Mouse (Mus musculus): Measurements from ENCODE around the gene Gm26566. TPM values are rescaled to one million over a fixed set of nuclear protein-coding genes. Genes with fewer than 3 reads are reported as not detected.
"Not testable (repeated sequence)": the region's sequence is repeated elsewhere in the genome, so short reads cannot be mapped to it uniquely, and the experiment has no call there.

Gm26566 gene
- total RNA-seq, 1 experiment from 2014 or later = not detected

DNA sequence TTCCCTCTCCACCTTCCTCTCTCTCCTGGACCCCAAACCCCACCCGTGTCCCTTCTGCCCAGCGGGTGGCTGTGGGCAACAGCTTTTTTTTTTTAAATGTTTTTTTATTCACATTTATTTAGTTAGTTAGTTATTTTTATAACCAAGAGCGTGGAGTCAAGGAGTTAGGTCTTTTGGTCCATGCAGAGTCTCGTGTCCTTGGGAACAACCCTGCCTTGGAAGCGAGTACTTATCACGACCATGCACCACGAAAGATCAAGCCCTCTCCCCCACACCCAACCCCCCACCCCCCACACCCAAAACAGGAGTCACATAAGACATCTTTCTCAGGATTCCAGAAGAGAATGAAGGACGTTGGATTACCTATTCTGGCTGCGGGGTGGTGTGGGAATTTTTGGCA, 40.7 kb downstream of the Gm26566 start:
- ATAC-seq (replicated peaks in 1 of 2; ENCODE audit: insufficient read depth in 1 of 2, low FRiP score in 2 of 2, low TSS enrichment in 1 of 2, low read depth in 1 of 2, poor library complexity in 2 of 2, severe bottlenecking in 2 of 2) = not testable (repeated sequence)

DNA sequence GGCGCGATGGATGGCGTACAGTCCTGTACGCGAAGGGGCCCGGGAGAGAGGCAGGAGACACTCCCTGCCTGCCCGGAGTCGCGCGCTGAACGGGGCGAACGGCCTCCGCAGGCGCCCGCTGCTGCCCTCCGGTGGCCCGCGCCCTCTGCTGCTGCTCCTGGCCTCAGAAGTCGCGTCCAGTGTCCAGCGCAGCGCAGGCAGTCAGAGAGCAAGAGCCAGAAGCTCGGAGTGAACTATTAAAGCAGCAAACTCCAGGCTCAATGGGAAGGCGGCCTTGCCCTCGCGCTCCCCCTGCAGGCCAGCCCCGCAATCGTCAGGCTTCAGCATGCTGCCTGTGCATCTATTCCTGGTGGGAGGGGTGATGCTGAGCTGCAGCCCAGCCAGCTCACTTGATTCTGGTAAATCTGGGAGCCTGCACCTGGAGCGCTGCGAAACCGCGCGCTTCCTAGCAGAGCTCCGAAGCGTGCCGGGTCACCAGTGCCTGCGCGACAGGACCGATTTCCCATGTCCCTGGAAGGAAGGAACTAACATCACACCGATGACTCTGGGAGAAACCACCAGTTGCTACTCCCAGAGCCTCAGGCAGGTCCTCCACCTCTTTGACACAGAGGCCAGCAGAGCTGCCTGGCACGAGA, 41.9 kb downstream of the Gm26566 start:
- ATAC-seq (replicated peaks in 1 of 2; ENCODE audit: insufficient read depth in 1 of 2, low FRiP score in 2 of 2, low TSS enrichment in 1 of 2, low read depth in 1 of 2, poor library complexity in 2 of 2, severe bottlenecking in 2 of 2) = peak; percentile 73 to 85; a peak in 2 of 4 replicates

Other genes starting within 250 kb of the Gm26566 start
- gene Ifnb1, start 199.0 kb upstream of the Gm26566 start, total RNA-seq (2017) = not detected in 2 replicates
- not detected in 2 replicates for gene Ifna15, start 163.6 kb upstream of the Gm26566 start, total RNA-seq (2017)
- not detected in 2 replicates for gene Ifna14, start 150.0 kb upstream of the Gm26566 start, total RNA-seq (2017)
- not detected in 2 replicates for gene Ifna9, start 129.4 kb upstream of the Gm26566 start, total RNA-seq (2017)
- not detected in 2 replicates for gene Ifna12, start 118.4 kb upstream of the Gm26566 start, total RNA-seq (2017)
- not detected in 2 replicates for gene C87499, start 87.4 kb upstream of the Gm26566 start, total RNA-seq (2017)
- gene Ifna13, start 77.3 kb upstream of the Gm26566 start, total RNA-seq (2017) = not detected in 2 replicates
- not detected in 2 replicates for gene Ifna16, start 44.9 kb upstream of the Gm26566 start, total RNA-seq (2017)
- not detected in 2 replicates for gene Ifna2, start 37.9 kb upstream of the Gm26566 start, total RNA-seq (2017)
- not detected in 2 replicates for gene Ifnab, start 30.4 kb upstream of the Gm26566 start, total RNA-seq (2017)
- gene Klhl9, start 660 bp downstream of the Gm26566 start, total RNA-seq (2017) = 101 and 115 TPM in 2 replicates
- not detected in 2 replicates for gene Gm13271, start 33.1 kb downstream of the Gm26566 start, total RNA-seq (2017)
- gene Gm13283, start 38.3 kb downstream of the Gm26566 start, total RNA-seq (2017) = not detected in 2 replicates
- not detected in 2 replicates for gene Gm13290, start 52.0 kb downstream of the Gm26566 start, total RNA-seq (2017)
- not detected in 2 replicates for gene Gm13289, start 55.1 kb downstream of the Gm26566 start, total RNA-seq (2017)
- gene Gm13272, start 58.0 kb downstream of the Gm26566 start, total RNA-seq (2017) = not detected in 2 replicates
- gene Ifnz, start 60.3 kb downstream of the Gm26566 start, total RNA-seq (2017) = 0.55 TPM in 1 of 2 replicates, not detected in the other
- not detected in 2 replicates for gene Gm13276, start 63.9 kb downstream of the Gm26566 start, total RNA-seq (2017)
- gene Gm13277, start 66.8 kb downstream of the Gm26566 start, total RNA-seq (2017) = not detected in 2 replicates
- not detected in 2 replicates for gene Gm13278, start 69.7 kb downstream of the Gm26566 start, total RNA-seq (2017)
- not detected in 2 replicates for gene Gm13275, start 72.7 kb downstream of the Gm26566 start, total RNA-seq (2017)
- gene Gm13279, start 75.6 kb downstream of the Gm26566 start, total RNA-seq (2017) = not detected in 2 replicates
- gene Gm13285, start 77.9 kb downstream of the Gm26566 start, total RNA-seq (2017) = 0.89 TPM in 1 of 2 replicates, not detected in the other
- gene Gm13287, start 81.4 kb downstream of the Gm26566 start, total RNA-seq (2017) = not detected in 2 replicates
- not detected in 2 replicates for gene Gm13288, start 83.7 kb downstream of the Gm26566 start, total RNA-seq (2017)
- not detected in 2 replicates for gene Ifna7, start 94.4 kb downstream of the Gm26566 start, total RNA-seq (2017)
- gene Ifna11, start 98.2 kb downstream of the Gm26566 start, total RNA-seq (2017) = not detected in 2 replicates
- not detected in 2 replicates for gene Ifna6, start 105.6 kb downstream of the Gm26566 start, total RNA-seq (2017)
- gene Ifna5, start 113.7 kb downstream of the Gm26566 start, total RNA-seq (2017) = not detected in 2 replicates
- gene Ifna4, start 120.1 kb downstream of the Gm26566 start, total RNA-seq (2017) = not detected in 2 replicates
- not detected in 2 replicates for gene Ifna1, start 128.3 kb downstream of the Gm26566 start, total RNA-seq (2017)
- gene Ifne, start 158.4 kb downstream of the Gm26566 start, total RNA-seq (2017) = not detected in 2 replicates